Mouse (Mus musculus) splenic B cell, adult 2 months (primary cell): Measurements from ENCODE around the gene Ndufs4.
"Not testable (repeated sequence)": the region's sequence is repeated elsewhere in the genome, so short reads cannot be mapped to it uniquely, and the experiment has no call there.

Experiments used
- DNase-seq: peaks from one replicate; pipeline ENCODE4 v3.0.0-alpha.2; 2011; ENCODE audit warnings: low read depth, low spot score
- H3K27me3 ChIP-seq: 2 replicates; pipeline ENCODE4 v1.6.1; 2012; ENCODE audit warnings: mild to moderate bottlenecking, low read length, moderate library complexity, mixed read lengths; ENCODE audit not compliant: control insufficient read depth, poor library complexity, insufficient read depth, severe bottlenecking
- H3K36me3 ChIP-seq: 2 replicates; pipeline ENCODE4 v1.6.1; 2012; ENCODE audit warnings: mild to moderate bottlenecking, low read length, moderate library complexity, mixed read lengths; ENCODE audit not compliant: control insufficient read depth, poor library complexity, insufficient read depth, severe bottlenecking

Ndufs4 gene

GRCm38 (mm10) chr13:114297761-114298160, 90.3 kb downstream of the Ndufs4 start:
- no peak for DNase-seq
- no peaks in the 10 kb centered on the region for H3K27me3 ChIP-seq
- 0 out of 2 replicates have a peak, but pooled peaks cover 3% of the 10 kb centered on the region for H3K36me3 ChIP-seq

- DNase-seq, result no peak
- Histone ChIP-seq H3K27me3 (no peaks in the 10 kb centered on the region), H3K36me3 (0 out of 2 replicates have a peak, but pooled peaks cover 3% of the 10 kb centered on the region)
These were observed 91.5 kb downstream of the Ndufs4 start for GRCm38 (mm10) chr13:114296556-114296955.

- no peak for DNase-seq
- peaks cover under 1% of the 10 kb centered on the region; the same call in 1 of the 2 replicates for H3K36me3 ChIP-seq
- H3K27me3 ChIP-seq, result no peaks in the 10 kb centered on the region
These were observed 98.6 kb downstream of the Ndufs4 start for GRCm38 (mm10) chr13:114289411-114289810.

- DNase-seq, result no peak
These were observed 99.5 kb downstream of the Ndufs4 start for GRCm38 (mm10) chr13:114288511-114288910.

GRCm38 (mm10) chr13:114278690-114279089, 109.4 kb downstream of the Ndufs4 start:
- H3K27me3 ChIP-seq, H3K36me3 ChIP-seq, DNase-seq: not testable (repeated sequence)

More at GRCm38 (mm10) chr13:114288511-114288910, 99.5 kb downstream of the Ndufs4 start:
- H3K36me3 ChIP-seq, result peaks cover 3% of the 10 kb centered on the region; the same call in 1 of the 2 replicates
- no peaks in the 10 kb centered on the region for H3K27me3 ChIP-seq

- H3K36me3 ChIP-seq, result no peaks in the 10 kb centered on the region
- H3K27me3 ChIP-seq, result no peaks in the 10 kb centered on the region
- DNase-seq, result no peak
These were observed 110.8 kb downstream of the Ndufs4 start for GRCm38 (mm10) chr13:114277277-114277676.

- no peak for DNase-seq
- Histone ChIP-seq H3K27me3 (no peaks in the 10 kb centered on the region), H3K36me3 (no peaks in the 10 kb centered on the region)
These were observed 116.5 kb downstream of the Ndufs4 start for GRCm38 (mm10) chr13:114271410-114272105.

GRCm38 (mm10) chr13:114267741-114268140, 120.3 kb downstream of the Ndufs4 start:
- H3K27me3 ChIP-seq, result no peaks in the 10 kb centered on the region
- DNase-seq, result no peak

GRCm38 (mm10) chr13:114260486-114261205, 127.4 kb downstream of the Ndufs4 start:
- Histone ChIP-seq H3K27me3 (no peaks in the 10 kb centered on the region), H3K36me3 (no peaks in the 10 kb centered on the region)
- no peak for DNase-seq

More at GRCm38 (mm10) chr13:114267741-114268140, 120.3 kb downstream of the Ndufs4 start:
- H3K36me3 ChIP-seq, result no peaks in the 10 kb centered on the region

- H3K36me3 ChIP-seq, result no peaks in the 10 kb centered on the region
- no peaks in the 10 kb centered on the region for H3K27me3 ChIP-seq
- DNase-seq, result no peak
These were observed 133.4 kb downstream of the Ndufs4 start for GRCm38 (mm10) chr13:114254697-114255096.
